Mouse (Mus musculus) kidney, adult 18-20 months (tissue): ENCODE results near the gene H2-M10.5.
"Not testable (repeated sequence)": the region's sequence is repeated elsewhere in the genome, so short reads cannot be mapped to it uniquely, and the experiment has no call there.

Source experiments
- DNase-seq: peaks from one replicate; pipeline ENCODE4 v3.0.0; 2021

H2-M10.5 gene

DNA sequence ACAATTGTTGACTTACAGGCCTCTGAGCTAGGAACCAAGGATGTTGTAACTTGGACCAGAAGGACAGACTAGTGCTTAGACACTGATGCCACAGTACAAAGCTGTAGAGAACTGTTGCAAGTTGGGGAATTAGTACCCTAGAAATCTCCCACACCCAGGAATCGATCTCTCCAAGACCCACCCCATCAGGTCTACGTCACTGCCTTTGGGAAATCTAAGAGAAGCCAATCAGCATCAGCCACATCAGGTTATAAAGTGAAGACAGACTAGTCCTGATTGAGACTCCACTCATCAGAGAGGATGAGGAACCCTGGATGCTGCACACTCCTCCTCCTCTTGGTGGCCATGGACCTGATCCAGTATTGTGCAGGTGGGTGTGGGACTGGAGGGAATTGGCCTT lies at the start of gene H2-M10.5:
Gene H2-M10.5, plus strand, starts transcription at position 301 of the 400 bp plus-strand sequence.
- not testable (repeated sequence) for DNase-seq

DNA sequence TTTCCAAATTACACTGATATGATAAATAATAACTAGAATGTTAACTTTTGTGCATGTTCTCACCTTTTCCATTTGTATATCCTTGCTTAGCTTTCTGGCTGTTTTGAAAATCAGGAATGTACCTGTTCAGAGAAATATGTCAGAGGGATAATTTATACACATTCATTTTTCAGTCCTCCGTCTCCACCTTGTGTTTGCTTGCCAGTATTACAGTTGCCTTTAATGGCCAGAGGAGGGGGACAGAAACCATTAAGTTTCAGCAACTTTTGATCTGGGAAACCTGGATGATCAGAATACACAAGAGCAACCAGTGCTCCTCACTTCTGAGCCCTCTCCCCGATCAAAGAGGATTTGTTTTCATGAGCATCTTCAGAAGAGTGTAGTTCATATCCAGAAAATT lies 46.7 kb upstream of the H2-M10.5 start:
- no peak for DNase-seq

DNA sequence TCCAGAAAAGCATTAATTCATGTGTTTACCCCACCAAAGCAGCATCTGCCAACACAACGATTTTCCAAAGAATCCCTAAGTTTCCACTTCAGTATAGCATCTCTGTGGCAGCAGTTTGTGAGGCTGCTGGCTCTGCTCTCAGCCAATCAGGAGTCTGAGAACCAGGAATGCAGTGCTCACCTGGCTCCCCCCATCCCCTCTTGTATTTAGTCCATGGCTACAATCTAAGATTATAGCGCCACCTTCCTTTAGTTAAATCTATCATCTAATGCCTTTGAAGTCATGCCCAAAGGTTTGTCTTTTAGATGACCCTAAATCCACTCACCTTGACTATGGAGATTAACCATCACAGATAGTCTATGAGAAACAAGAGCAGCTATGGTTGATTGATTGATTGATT lies 8.9 kb upstream of the H2-M10.5 start:
- DNase-seq, result no peak

- not testable (repeated sequence) for DNase-seq
Measured at GRCm38 (mm10) chr17:36764244-36764643, 8.5 kb upstream of the H2-M10.5 start.

DNA sequence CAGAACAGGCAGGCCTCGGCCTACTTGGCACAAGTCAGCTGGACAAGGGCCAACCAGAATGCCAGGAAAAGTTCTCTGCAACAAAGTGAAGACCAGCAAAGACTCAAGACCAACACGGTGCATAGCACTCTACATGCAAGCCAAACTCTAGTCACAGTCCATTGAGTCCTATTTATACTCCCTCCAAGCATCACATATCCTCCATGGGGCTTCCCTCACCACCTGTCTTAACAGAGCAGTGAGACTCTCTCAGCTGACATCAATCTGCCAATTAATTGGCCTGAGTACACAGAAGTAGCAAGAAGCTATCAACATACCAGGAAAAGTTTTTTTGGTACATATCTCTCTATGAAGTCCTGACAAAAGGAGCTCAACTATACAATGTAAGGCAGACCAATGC lies 7.3 kb upstream of the H2-M10.5 start:
- not testable (repeated sequence) for DNase-seq

- no peak for DNase-seq
Measured at GRCm38 (mm10) chr17:36781533-36781932, 8.8 kb downstream of the H2-M10.5 start.

DNA sequence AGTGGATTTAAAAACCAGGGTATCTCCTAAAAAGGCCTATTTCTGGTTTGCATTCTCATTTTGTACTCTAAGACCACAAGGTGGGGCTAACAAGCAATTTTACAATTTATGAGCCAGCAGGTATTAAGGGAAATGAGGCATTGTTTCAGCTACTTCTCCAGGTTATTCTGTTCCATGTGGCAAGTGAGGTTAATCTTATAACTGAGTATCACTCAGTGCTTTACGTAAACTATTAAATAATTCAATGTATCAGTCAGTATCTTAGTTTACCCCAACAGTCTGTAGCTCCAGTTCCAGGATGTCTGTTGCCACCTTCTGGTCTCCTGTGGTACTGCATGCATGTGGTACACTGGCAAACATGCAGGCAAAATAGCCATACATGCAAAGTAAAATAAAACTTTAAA lies 13.8 kb downstream of the H2-M10.5 start:
- peak; percentile 46 for DNase-seq

GRCm38 (mm10) chr17:36788351-36788750 lies 15.6 kb downstream of the H2-M10.5 start:
- DNase-seq, result no peak

DNA sequence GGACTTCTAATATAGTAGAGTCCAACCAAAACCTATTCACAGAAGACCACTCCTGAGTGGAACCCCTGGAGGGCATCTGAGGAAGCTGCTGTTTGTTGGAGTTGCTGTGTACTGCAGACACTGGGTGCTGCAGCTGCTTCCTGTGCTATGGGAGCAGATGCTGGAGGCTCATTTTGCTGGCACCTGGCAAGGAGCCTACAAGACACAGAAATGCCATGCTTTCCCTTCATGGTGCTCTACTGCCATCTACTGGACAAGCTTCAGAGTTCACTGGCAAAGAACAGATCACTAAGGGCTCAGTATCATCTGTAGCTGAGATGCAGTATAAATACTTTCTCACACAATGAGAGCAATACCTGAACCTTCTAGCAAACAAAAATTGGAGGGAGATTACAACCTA lies 16.1 kb downstream of the H2-M10.5 start:
- peak; percentile 64 for DNase-seq

GRCm38 (mm10) chr17:36799493-36799892 lies 26.8 kb downstream of the H2-M10.5 start:
- no peak for DNase-seq

- not testable (repeated sequence) for DNase-seq
Measured at GRCm38 (mm10) chr17:36799921-36800462, 27.3 kb downstream of the H2-M10.5 start.

GRCm38 (mm10) chr17:36811871-36812270 lies 39.2 kb downstream of the H2-M10.5 start, which contains the start of gene H2-M10.6:
H2-M10.6 (plus strand) TSS chr17:36812171.
- no peak for DNase-seq

DNA sequence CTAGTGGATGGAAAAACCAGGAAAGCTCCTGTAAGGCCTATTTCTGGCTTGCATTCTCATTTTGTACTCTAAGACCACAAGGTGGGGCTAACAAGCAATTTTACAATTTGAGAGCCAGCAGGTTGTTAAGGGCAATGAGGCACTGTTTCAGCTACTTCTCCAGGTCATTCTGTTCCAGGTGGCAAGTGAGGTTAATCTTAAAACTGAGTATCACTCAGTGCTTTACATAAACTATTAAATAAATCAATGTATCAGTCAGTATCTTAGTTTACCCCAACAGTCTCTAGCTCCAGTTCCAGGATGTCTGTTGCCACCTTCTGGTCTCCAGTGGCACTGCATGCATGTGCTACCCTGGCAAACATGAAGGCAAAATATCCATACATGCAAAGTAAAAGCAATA lies 51.3 kb downstream of the H2-M10.5 start:
- DNase-seq, result peak; percentile 76

DNA sequence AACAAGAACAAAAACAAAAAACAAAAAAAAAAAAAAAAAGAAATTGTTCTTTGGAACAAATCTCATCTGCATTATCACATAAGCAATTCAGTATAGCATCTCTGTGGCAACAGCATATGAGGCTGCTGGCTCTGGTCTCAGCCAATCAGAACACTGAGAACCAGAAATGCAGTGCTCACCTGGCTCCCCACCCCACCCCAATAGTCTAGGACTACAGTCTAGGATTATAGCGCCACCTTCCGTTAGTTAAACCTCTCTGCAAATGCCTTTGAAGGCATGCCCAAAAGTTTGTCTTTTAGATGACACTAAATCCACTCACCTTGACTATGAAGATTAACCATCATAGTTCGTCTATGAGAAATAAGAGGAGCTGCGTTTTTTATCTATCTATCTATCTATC lies 52.8 kb downstream of the H2-M10.5 start:
- no peak for DNase-seq
